Mouse (Mus musculus) brown adipose tissue, adult 24 weeks (tissue): ENCODE measurements around the gene Atp13a4. TPM values are rescaled to one million over a fixed set of nuclear protein-coding genes. Genes with fewer than 3 reads are reported as not detected.

Source experiments
- H3K27ac ChIP-seq: fragments of 200-500 bp; replicated peaks from 2 replicates; pipeline ENCODE4 v1.5.1; 2012; ENCODE audit warnings: low read depth, mild to moderate bottlenecking, low read length
- H3K4me1 ChIP-seq: fragments of 200-500 bp; 2 replicates; pipeline ENCODE4 v1.6.1; 2012; ENCODE audit warnings: low read length, mixed read lengths; ENCODE audit not compliant: control insufficient read depth, insufficient read depth, insufficient read length
- H3K4me3 ChIP-seq: fragments of 200-500 bp; 2 replicates; pipeline ENCODE4 v1.5.1; 2012; ENCODE audit warnings: low read depth, mild to moderate bottlenecking, low read length, moderate library complexity; ENCODE audit not compliant: insufficient read depth
- polyA plus RNA-seq: library from polyadenylated mRNA; stranded (reverse); fragments of >200 nt; gene quantifications from 2 replicates; pipeline ENCODE4 v1.2.4, GENCODE M21; 2012; ENCODE audit not compliant: missing spikeins, insufficient read depth, insufficient read length

Atp13a4 gene
- polyA plus RNA-seq, 1 experiment = not detected

DNA sequence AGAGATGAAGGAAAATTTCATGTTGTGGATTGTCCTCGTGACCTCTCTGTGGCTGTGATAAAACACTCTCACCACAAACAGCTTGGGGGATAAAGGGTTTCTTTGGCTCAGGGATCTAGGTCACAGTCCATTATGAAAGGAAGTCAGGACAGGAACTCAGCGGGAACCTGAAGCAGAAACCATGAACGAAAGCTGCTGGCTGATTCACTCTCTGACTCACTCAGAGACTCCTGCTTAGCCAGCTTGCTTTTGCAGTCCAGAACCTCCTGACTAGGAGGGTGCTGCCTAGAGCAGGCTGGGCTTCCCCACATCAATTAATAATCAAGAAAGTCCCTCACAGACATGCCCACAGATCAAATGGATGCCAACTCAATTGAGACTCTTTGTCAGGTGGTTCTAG lies 32.2 kb downstream of the Atp13a4 start:
- H3K27ac ChIP-seq = no peak overlapping the region
- H3K4me1 ChIP-seq = no peaks in the 10 kb centered on the region
- H3K4me3 ChIP-seq = no peak overlapping the region

DNA sequence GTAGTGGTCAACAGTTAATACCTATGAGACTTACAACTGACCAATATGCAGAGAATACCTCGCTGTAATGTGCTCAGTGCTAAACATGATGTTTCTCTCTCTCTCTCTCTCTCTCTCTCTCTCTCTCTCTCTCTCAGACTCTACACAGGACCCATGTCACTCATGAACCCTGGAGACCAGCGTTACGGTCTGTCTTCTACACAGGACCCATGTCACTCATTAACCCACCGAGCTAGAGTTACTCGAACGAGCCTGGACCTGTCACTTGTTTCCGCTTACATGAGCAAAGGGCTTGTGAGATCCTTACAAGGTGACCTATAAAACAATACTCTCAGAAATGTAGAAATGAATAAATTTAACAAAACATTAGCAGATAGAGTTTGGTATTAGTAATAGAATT lies 33.9 kb downstream of the Atp13a4 start:
- H3K27ac ChIP-seq = no peak overlapping the region
- no peaks in the 10 kb centered on the region for H3K4me1 ChIP-seq
- H3K4me3 ChIP-seq = no peak overlapping the region

DNA sequence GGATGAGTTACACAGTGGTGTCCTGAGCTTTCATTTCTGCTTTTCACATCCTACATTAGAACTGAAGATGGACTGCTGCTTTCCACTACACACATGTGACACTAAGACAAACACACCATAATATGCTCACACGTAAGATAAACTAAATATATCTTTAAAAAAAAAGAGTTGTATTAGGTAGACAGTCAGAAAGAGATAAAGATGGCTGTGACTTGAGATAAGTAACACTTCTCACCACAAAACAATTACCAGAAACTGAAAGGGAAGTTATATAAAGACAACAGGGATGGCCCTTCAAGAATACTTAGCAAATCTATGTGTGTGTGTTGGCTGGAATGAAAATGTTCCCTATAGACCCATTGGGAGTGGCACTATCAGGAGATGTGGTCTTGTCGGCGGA lies 34.8 kb downstream of the Atp13a4 start:
- H3K4me3 ChIP-seq = no peak overlapping the region

DNA sequence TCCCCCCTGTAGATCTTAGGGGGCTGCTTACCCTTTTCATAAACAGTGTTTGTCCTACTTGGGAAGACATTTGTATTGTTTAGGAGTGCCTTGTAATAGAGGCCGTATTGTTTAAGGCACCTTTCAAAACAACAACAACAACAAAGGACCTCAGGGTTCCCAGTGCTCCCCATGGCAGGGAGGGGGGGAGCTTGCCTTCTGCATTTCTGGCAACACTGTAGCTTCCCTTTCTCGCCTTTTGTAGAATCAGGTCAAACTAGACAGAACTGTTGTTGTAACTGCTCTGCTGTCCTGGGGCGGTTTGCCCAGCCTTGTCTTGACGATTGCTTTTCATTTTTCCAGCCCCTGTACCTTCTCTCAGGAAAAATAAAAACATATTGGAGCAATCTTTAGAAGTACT lies 40.0 kb downstream of the Atp13a4 start:
- Histone ChIP-seq H3K4me3 (no peak overlapping the region), H3K4me1 (no peaks in the 10 kb centered on the region), H3K27ac (no peak overlapping the region)

More for the DNA sequence above, 34.8 kb downstream of the Atp13a4 start:
- Histone ChIP-seq H3K4me1 (no peaks in the 10 kb centered on the region), H3K27ac (no peak overlapping the region)

DNA sequence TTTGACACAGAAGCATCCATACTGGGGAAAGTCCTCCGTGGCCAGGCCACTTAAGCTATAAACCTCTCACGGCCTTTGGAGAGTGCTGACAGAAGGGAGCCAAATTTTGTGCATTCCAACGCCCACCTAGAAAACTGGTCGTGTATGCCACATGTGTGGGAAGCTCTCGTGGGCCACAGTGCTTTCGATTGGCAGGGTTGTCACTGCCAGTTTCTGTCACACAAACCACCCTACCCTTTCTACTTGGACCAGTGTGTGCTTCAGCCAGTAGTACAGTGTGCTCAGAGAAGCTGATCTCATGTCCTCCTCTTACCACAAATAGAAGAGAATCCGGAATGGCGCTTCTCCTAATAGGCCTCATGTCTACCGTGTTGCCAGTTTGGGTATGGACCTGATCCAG lies 40.5 kb downstream of the Atp13a4 start:
- no peak overlapping the region for H3K27ac ChIP-seq
- no peak overlapping the region for H3K4me3 ChIP-seq
- no peaks in the 10 kb centered on the region for H3K4me1 ChIP-seq

DNA sequence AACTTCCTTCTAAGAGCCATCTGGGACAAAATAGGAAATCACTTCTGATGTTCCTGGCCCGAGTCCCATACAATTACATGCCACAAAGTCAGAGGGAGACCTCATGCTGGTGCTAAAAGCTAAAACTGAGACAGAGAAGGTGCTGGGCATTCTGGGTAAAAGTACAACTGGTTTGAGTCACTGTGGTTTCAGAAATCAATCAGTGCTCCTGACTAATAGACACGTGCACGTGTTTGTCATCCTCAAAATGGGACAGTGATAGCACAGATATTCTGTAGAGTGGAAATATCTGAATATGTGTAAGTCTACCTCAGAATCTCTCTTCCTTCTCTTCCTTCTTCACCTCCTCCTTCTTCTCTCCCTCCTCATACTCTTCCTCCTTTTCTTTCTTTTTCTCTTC lies 53.6 kb downstream of the Atp13a4 start:
- Histone ChIP-seq H3K4me1 (no peaks in the 10 kb centered on the region), H3K4me3 (no peak overlapping the region), H3K27ac (no peak overlapping the region)

DNA sequence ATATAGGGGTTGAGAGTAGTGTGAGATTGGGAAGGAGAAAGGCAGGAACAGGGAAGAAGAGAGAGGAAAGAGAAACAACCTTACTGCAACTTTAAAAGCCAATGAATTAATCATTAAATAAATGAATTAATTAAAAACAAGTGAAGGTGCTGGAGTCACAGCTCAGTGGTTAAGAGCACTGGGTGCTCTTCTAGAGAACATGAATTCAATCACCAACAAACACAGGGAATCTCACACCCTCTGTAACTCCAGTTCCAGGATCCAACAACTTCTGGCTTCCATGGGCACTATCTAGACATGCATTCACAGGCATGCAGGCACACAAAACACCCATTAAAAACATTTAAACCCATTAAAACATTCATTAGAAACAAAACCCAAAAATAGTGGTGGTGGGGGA lies 63.2 kb downstream of the Atp13a4 start:
- no peak overlapping the region for H3K4me3 ChIP-seq
- no peaks in the 10 kb centered on the region for H3K4me1 ChIP-seq
- no peak overlapping the region for H3K27ac ChIP-seq

DNA sequence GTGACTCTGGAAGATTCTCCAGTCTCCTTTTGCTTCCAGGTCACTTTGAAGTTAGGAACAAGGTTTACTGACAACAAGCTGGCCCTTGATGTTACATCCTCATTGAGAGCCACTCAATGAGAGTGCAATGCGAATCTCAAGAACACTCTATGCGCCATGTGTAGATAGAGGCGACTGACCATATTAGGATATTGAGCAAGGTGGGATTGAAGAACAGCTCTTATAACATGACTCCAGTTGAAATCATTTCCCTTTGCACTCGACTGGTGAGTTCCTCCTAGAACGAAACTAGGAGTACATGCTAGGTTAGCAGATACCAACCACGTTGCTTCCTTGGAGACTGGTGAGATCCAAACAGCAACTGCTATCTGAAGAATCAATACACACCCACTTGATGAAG lies 64.3 kb downstream of the Atp13a4 start:
- Histone ChIP-seq H3K27ac (no peak overlapping the region), H3K4me3 (no peak overlapping the region), H3K4me1 (no peaks in the 10 kb centered on the region)

DNA sequence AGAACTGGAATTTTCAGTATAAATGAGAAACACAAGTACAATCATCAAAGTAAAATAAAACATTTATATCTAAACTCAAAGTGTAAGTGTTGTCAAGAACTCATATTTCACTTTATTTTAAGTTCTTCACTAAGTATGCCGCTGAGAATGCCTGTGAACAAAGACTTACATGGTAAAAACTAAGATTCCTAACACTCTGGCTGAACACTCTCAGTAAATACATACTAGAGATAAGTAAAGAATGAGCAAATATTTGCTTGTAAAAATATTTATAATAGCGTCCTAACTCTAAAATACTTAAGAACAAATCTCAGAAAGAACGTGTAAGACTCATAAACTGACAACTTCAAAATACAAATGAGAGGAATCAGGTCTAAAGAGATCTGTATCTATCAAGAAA lies 80.9 kb downstream of the Atp13a4 start:
- Histone ChIP-seq H3K4me1 (no peaks in the 10 kb centered on the region), H3K4me3 (no peak overlapping the region)

DNA sequence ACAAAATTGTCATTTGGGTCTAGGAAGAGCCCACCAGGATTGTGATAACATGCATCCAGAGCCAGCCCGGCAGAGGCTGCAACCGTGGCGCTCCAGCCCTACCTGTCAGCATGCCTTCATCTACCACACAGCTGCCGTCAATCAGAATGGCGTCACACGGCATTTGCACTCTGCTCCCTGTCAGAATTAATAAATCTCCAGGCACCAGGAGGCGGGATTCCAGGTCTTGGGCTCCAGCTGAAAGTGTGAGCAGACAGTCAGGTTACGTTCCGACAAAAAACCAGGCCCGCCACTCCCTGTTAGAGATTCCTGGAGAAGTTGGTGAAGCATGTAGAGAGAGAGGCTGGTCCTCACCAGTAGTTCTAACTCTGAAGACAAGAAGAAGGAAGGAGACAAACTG lies 85.3 kb downstream of the Atp13a4 start:
- no peaks in the 10 kb centered on the region for H3K4me1 ChIP-seq
- no peak overlapping the region for H3K27ac ChIP-seq
- H3K4me3 ChIP-seq = no peak overlapping the region

More for the DNA sequence above, 80.9 kb downstream of the Atp13a4 start:
- no peak overlapping the region for H3K27ac ChIP-seq

DNA sequence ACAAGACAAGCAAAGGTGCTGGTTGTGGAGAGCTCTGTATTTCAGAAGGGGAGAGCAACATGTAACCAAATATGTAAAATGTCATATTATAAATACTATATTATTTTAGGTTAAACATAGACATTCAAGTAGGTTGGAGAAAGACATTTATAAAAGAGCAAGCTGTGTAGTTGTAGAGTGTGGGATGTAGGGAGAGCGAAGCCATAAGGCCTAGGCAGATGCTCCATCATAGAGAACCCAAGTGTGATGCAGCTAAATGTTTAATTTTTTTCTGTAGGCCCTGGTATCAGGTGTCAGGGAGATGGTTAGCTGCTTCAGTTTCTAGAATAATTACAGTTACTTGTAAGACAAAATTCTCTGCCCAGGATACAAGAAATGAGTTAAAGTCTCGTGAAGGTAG lies 87.8 kb downstream of the Atp13a4 start:
- H3K27ac ChIP-seq = no peak overlapping the region
- H3K4me1 ChIP-seq = no peaks in the 10 kb centered on the region
- no peak overlapping the region for H3K4me3 ChIP-seq

DNA sequence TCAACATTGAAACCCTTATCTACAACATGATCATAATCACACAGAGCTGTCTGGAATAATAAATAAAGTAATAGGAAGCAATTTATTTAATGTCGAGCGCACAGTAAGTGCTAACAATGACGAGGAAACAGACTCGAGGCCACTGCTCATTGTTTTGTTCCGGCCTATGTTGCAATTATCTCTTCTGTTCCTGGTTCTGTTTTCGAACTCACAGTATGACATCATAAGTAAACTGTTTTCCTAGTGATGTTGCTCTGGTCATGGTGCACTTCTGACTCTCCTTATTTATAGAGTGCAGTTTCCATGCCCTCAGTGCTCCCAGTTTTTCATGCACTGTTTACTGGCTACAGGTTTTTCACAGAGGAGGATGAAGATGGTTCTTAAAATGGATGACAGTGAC lies 91.4 kb downstream of the Atp13a4 start:
- Histone ChIP-seq H3K4me1 (no peaks in the 10 kb centered on the region), H3K27ac (no peak overlapping the region), H3K4me3 (no peak overlapping the region)

DNA sequence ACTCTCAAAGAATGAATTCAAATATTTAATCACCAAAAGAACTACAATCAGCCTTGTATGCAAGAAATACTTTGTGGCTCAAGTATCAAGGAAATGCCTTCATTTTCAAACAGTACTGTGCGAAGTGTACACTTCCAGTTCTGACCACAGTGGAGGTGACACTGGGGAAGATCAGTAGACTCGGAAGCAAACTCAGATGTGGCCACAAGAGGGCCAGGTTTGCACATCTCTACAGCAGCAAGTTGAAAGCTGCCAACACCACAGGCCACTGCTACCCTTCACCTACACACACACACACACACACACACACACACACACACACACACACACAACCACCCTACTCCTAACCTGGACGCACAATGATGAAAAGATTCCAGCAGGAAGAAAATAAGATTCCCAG lies 93.0 kb downstream of the Atp13a4 start:
- no peak overlapping the region for H3K27ac ChIP-seq
- H3K4me1 ChIP-seq = no peaks in the 10 kb centered on the region
- no peak overlapping the region for H3K4me3 ChIP-seq

DNA sequence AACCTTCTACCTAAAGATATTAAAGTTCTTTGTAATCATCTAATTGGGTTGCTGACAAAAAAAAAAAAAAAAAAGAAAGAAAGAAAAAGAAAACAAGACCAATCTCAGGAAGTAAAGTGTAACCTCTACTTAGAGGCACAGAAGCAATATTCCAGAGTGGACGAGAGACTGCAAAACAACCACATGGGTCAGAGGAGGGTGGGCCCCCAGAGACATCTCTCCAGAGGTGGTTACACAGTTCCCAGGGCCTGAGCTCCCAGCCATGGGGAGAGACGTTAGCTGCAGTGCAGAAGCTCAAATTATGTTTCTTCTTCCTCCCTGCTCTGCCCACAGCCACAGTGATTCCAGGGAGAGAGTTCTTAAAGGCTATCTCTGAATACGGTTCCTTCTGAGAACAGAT lies 102.5 kb downstream of the Atp13a4 start:
- no peaks in the 10 kb centered on the region for H3K4me1 ChIP-seq
- no peak overlapping the region; the same call in 1 of the 2 replicates for H3K27ac ChIP-seq

DNA sequence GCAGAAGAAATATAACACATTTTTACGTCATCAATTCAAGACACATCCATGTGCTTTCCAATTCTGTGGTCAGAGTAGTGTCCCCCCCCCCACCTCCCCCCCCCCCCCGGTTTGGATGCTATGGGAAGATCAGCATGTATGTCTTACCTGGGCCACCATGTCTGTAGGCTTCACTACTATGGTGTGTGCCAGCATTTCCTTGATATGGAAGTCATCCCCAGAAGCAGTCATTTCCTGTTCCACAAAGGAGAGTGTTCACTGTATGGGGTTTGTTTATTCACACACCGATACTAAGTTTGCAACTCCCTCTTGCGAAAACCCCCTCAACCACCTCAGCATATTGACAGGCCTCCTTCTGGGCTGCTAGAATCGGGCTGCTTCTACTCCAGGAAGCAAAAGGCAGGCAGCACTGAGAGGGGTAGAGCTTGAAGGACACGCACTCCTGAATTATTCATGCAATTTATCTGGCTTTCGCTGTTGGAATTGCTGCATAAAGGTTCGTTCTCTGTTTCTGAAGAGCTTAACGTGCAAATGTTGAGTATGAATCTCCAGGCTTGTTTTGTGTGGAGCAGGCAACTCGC lies 103.2 kb downstream of the Atp13a4 start:
- H3K27ac ChIP-seq = no peak overlapping the region
- no peak overlapping the region for H3K4me3 ChIP-seq
- no peaks in the 10 kb centered on the region for H3K4me1 ChIP-seq

More for the DNA sequence above, 102.5 kb downstream of the Atp13a4 start:
- no peak overlapping the region for H3K4me3 ChIP-seq

DNA sequence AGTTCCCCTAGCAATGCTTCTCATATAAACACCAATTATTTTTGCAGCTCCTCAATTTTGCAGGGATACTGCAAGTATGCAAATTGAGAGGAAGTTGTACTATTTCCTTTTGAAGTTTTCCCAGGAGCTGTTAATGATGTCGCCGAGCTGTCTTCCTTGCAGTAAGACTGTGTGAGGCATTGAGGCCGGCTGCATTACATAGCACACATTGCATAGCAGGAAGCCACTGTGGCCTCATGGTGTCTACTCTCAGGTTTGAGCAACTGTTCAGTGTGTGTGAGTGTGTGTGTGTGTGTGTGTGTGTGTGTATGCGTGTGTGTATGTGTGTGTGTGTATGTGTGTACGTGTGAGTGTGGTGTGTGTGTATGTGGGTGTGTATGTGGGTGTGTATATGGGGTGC lies 106.6 kb downstream of the Atp13a4 start:
- no peak overlapping the region for H3K4me3 ChIP-seq
- H3K27ac ChIP-seq = no peak overlapping the region
- H3K4me1 ChIP-seq = no peaks in the 10 kb centered on the region

DNA sequence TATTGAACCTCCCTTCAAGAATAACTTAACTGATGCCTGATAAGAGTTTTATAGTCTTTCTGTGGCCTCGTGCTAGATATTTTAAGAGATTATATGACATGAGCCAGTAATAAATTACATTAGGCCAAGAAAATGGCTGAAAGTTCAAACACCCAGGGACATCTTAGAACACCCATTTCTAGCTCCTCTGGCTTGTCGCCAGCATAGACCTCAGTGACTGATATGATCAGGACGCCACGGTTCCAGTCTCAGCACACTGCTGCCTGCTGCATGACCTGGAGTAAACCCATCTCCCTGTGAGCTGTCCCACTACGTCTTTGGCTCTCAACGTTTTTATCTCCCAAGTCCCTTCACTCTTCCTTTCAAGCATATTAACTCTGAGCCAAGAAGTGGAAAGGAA lies 108.9 kb downstream of the Atp13a4 start:
- H3K4me1 ChIP-seq = no peaks in the 10 kb centered on the region
- H3K4me3 ChIP-seq = no peak overlapping the region
- H3K27ac ChIP-seq = no peak overlapping the region
